Mouse (Mus musculus) heart, adult 11 months (tissue): ENCODE data around the gene Gm5148.

Experiments
- DNase-seq: peaks from one replicate; pipeline ENCODE4 v3.0.0; 2022

The Gm5148 gene

GRCm38 (mm10) chr3:37735166-37735565, 10.9 kb upstream of the Gm5148 start:
- peak; percentile 79 for DNase-seq

- peak; percentile 99 for DNase-seq
Measured at GRCm38 (mm10) chr3:37729142-37729541, 4.9 kb upstream of the Gm5148 start.

- DNase-seq, result peak; percentile 96
Measured at GRCm38 (mm10) chr3:37728112-37729100, 4.1 kb upstream of the Gm5148 start.

GRCm38 (mm10) chr3:37727392-37727791, 3.1 kb upstream of the Gm5148 start:
- DNase-seq, result peak; percentile 79

- DNase-seq, result peak; percentile 97
Measured at GRCm38 (mm10) chr3:37726501-37727140, 2.3 kb upstream of the Gm5148 start.

GRCm38 (mm10) chr3:37724946-37725735, 851 bp upstream of the Gm5148 start:
- no peak for DNase-seq

- DNase-seq, result no peak
Measured at GRCm38 (mm10) chr3:37723662-37724170, 574 bp downstream of the Gm5148 start.

- no peak for DNase-seq
Measured at GRCm38 (mm10) chr3:37723061-37723521, 1.2 kb downstream of the Gm5148 start.

GRCm38 (mm10) chr3:37722487-37723060, 1.7 kb downstream of the Gm5148 start:
- peak; percentile 83 for DNase-seq

- no peak for DNase-seq
Measured at GRCm38 (mm10) chr3:37716992-37717391, 7.3 kb downstream of the Gm5148 start.

GRCm38 (mm10) chr3:37715734-37716133, 8.6 kb downstream of the Gm5148 start:
- peak; percentile 84 for DNase-seq

- DNase-seq, result peak; percentile 95
Measured at GRCm38 (mm10) chr3:37712501-37712900, 11.8 kb downstream of the Gm5148 start.

GRCm38 (mm10) chr3:37711639-37712038, 12.7 kb downstream of the Gm5148 start:
- no peak for DNase-seq

GRCm38 (mm10) chr3:37707801-37708200, 16.5 kb downstream of the Gm5148 start:
- peak; percentile 87 for DNase-seq

- peak; percentile 94 for DNase-seq
Measured at GRCm38 (mm10) chr3:37706439-37706838, 17.9 kb downstream of the Gm5148 start.

GRCm38 (mm10) chr3:37705436-37705835, 18.9 kb downstream of the Gm5148 start:
- DNase-seq, result peak; percentile 86

- peak; percentile 92 for DNase-seq
Measured at GRCm38 (mm10) chr3:37704701-37705279, 19.5 kb downstream of the Gm5148 start.

- DNase-seq, result peak; percentile 50
Measured at GRCm38 (mm10) chr3:37703066-37703465, 21.2 kb downstream of the Gm5148 start.

GRCm38 (mm10) chr3:37693552-37693951, 30.7 kb downstream of the Gm5148 start:
- DNase-seq, result peak; percentile 77

- no peak for DNase-seq
Measured at GRCm38 (mm10) chr3:37692945-37693344, 31.3 kb downstream of the Gm5148 start.

GRCm38 (mm10) chr3:37687158-37687980, 36.9 kb downstream of the Gm5148 start:
- peak; percentile 97 for DNase-seq
